Mouse (Mus musculus): Measurements from ENCODE around the gene Klhdc10. TPM values are rescaled to one million over a fixed set of nuclear protein-coding genes. Genes with fewer than 3 reads are reported as not detected.

Klhdc10 gene
- total RNA-seq, 2 experiments from 2014 or later = 15.9 to 23.1 TPM

DNA sequence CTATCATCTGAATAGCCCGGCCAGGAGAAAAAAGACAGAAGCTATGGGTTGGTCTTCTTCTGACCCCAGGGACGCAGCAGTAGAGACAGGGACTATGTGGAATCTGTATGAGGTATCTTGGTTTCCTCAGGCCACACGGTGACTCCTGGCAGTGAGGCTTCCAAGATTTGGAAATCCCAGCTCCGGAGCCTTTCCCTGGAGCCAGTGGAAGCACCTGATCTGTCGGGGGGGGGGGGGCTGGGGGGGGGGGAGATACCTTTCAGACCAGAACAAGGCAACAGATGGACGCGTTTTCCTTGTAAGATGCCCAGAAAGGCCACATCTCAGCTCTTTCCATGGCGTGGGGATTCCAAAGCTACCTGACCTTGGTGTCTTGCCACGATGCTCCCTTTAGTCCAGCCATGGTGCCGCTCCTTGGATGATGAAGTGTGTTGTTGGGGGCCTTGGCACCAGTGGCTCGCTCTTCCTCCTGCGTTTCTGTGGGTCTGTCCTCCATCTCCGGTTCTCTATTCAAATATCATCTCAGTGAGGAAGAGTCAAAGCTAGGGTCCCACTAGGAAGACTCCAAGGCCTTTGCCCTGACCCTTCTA lies 60.2 kb downstream of the Klhdc10 start:
- no peak for ATAC-seq (replicated peaks; ENCODE audit: low FRiP score, poor library complexity, severe bottlenecking)

DNA sequence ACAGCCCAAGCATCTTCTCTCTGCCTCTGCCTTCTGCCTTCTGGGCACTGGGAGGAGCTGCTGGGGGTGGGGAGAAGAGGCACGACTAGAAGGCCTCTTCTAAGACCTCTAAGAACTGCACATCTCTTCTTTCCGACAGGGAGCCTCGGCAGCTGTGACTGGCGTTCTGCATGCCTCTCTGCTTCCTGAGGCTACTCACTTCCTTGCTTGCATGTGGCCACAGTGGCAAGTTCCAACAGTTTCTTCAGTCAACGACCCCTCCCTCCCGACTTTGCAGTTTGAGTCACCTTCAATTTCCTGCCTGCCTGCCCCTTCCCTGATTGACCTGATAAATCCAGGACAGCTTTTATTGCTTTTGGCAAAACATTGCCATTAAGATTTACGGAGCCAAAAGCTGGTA lies 61.2 kb downstream of the Klhdc10 start:
- ATAC-seq (replicated peaks; ENCODE audit: low FRiP score, poor library complexity, severe bottlenecking) = no peak

DNA sequence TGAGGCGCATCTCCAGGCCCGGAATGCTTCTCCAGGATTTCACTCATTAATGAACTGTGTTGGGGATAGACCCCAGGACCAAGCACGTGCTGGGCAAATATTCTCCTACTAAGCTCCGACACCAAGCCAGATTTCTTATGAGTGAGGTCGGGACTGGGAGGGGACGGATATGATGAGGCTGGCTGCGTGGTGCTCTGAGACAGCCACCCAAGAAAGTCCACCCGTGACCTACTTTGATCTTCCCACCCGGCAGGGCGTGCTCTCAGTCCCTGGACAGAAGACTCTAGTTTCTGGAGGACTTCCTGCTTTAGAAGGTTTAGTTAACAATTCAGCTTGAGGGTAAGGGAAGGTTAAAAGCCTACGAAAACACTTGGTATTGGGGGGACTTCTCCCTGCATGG lies 63.9 kb downstream of the Klhdc10 start:
- no peak for ATAC-seq (replicated peaks; ENCODE audit: low FRiP score, poor library complexity, severe bottlenecking)

DNA sequence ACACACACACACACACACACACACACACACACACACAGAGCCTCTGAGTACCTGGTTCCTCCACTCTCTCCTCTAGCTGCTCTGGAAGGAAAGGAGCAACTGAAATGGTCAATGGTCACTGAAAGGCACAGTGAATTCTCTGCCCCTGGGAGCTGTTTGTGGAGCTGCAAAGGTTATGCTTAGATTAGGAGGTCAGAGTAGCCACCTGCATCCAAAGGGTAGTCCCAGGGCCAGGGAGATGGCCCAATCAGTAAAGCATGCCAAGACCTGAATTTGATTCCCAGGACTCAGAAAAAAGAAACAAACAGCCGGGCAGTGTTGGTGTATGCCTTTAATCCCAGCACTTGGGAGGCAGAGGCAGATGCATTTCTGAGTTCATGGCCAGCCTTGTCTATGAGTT lies 66.4 kb downstream of the Klhdc10 start:
- no peak for ATAC-seq (replicated peaks; ENCODE audit: low FRiP score, poor library complexity, severe bottlenecking)

DNA sequence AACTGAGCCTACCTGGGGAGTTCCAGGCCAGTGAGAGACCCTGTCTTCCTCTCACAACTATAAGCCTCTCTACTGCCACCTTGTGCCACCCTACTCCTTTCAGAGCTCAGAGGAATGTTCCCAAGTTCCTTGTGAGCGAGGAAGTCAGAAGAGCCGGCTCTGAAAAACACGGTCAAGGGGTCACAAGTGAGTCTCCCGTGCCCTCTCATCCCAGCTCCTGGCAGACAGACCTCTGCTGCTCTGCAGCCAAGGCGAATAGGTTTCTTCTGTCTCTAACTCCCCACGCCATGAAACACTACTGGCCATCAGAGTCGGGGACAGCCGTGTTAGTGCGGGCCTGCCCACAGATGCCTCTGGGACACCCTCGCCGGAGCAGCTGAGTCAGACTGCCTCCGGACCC lies 67.0 kb downstream of the Klhdc10 start:
- no peak for ATAC-seq (replicated peaks; ENCODE audit: low FRiP score, poor library complexity, severe bottlenecking)

DNA sequence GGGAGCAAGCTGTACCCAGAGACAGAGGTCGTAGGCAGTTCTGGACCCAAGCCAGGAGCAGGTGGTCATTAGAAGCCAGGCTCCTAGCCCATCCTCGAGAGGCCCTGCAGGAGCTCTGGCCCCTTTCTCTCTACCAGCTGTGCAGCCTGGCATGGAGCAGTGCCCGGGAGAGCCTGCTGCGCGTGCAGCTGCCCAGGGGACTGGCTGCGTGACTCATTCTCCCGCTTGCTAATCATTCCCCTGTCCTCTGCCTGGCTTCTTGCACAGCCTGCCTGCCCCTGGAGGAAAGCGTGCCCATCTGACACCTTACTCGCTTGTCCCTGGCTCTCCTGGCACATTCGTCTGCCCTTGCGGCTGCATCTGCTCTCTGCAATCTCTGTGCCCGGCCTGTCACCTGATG lies 67.7 kb downstream of the Klhdc10 start:
- ATAC-seq (replicated peaks; ENCODE audit: low FRiP score, poor library complexity, severe bottlenecking) = no peak

DNA sequence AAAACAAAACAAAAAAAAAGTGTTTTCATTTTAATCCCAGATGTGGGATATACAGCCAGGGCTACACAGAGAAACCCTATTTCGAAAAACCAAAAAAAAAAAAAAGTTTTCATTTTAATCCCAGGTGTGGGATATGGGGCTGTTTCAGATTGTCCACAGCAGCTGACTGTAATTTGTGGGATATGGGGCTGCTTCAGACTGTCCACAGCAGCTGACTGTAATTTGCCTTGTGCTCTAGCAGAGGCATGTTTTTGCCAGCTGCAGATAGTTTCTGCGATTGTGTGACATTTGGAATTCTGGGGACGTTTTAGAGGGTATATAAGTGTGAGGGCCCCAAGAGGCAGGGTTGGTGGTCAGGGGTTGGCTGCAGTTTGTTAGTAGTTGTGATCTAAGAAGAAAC lies 70.0 kb downstream of the Klhdc10 start:
- ATAC-seq (replicated peaks; ENCODE audit: low FRiP score, poor library complexity, severe bottlenecking) = no peak

DNA sequence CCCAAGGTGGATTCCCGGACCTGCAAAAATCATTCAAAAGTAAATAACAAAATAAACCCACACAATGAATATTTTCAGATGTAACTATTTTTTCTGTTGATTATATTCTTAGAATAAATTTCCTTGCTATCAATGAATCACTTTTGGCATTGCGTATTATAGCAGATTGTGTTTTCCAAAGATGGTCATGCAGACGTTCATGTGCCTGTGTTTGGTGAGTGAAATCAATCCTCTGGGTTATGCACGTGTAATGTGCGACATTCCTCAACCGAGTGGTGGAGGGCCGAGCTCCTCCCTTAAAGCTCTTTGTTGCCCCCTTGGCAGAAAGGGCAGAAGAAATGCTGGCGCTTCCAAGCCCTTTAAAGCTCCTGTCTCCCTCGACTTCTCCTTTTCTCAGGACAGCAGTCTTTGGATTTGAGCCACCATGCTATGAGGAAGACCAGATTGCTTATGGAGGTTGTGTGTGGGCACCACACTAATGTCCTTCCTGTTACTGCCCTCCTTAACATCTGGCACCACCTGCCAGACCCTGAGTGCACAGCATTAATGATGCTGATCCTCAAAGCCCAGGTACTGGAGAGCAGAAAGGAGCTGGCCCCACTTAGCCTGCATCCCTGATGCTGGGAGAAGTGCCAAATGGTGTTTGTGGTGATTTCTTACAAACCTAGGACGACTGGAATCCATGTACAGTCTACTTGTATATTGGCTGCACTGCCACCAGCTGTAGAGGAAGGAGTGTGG lies 74.5 kb downstream of the Klhdc10 start:
- no peak for ATAC-seq (replicated peaks; ENCODE audit: low FRiP score, poor library complexity, severe bottlenecking)

DNA sequence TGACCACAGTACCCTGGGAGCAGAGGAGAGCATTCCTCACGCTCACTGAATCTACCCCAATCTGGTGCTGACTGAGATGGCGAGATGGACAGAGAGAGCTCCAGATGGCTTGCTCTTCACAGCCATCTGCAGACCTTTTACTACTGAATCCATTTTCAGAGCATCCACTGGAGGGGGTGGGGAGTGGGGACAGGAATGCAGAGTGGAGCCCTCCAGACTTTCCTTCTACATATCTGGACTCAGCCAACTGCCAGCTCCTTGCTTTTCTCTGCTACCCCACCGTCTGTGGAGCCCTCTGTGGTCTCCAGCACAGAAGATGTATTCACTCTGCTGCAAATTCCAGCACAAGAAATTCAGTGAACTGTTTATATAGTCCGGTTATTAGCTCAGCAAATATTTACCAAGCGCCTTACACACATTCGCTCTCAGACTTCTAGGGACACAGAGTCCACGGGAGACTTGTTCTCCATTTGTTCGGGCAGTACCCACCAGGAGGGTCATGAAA lies 75.6 kb downstream of the Klhdc10 start:
- no peak for ATAC-seq (replicated peaks; ENCODE audit: low FRiP score, poor library complexity, severe bottlenecking)

DNA sequence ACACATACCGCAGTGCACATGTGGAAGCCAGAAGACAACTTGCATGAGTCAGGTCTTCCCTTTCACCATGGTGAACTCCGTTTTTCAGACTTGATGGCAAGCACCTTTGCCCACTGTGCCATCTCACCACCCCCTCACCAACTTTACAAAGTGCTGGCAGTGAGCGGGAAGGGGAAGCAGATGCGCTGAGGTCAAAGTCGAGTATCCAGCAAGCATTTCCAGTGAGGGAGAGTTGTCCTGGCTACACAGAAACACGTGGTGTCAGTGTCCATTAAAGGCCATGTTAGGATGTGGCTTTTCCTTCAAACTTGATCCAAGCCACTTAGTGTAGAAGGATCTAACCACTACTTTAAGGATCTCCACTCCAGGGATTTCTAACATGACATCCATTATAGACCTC lies 76.1 kb downstream of the Klhdc10 start:
- no peak for ATAC-seq (replicated peaks; ENCODE audit: low FRiP score, poor library complexity, severe bottlenecking)

DNA sequence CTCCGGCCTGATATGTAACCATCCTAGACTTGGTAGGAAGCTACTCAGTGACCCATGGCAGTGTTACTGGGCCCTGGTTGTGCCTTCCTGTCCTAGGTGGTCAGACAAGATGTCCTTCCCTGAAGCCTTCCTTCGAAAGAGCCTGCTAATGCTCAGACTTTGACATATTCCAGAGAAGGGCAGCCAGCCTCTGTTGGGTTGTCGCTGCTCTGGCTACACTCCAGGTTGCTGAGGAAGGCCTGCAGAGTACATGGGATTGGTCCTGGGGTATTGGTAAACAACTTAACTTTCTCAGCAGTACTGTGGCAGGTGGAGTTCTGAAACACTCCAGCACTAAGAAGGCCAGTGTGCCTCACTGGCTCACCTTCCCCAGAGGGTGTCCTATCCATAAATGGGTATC lies 77.8 kb downstream of the Klhdc10 start:
- no peak for ATAC-seq (replicated peaks; ENCODE audit: low FRiP score, poor library complexity, severe bottlenecking)

DNA sequence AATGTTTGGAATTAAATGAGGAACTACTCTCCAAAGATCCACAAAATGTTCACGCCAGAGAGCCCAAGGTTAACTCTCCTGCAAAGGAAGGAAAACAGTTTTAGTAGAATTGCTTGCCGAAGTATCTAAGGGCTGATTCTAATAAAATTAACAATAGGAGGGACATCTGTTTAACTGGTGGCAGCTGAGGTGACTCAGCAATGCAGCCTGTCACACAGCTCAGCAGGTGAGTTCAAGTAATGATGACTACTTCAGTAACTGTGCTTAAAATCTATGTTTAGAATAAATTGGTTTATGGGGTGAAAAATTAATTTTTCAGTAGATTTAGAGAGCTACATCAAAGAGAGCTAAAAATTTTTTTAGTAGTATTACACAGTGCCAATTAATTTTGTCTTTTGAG lies 81.2 kb downstream of the Klhdc10 start:
- no peak for ATAC-seq (replicated peaks; ENCODE audit: low FRiP score, poor library complexity, severe bottlenecking)

DNA sequence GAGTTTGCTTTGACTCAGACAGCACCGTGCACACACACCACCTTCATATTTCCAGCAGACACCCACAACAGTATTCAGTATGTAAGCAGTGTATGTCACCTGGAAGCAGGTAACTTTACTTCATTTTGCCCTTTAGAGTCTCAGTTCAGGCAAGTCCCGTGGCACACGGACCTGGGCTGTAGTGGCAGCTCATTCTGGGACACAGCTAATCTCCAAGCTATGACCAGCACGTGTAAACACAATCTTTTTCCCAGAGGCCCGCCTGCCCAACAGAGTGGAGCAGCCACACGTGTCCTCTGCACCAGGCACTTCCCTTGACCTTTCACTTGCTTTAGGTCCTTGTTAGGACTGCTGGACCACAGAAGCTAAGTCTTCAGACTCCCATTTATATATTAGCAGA lies 84.8 kb downstream of the Klhdc10 start:
- ATAC-seq (replicated peaks; ENCODE audit: low FRiP score, poor library complexity, severe bottlenecking) = no peak

DNA sequence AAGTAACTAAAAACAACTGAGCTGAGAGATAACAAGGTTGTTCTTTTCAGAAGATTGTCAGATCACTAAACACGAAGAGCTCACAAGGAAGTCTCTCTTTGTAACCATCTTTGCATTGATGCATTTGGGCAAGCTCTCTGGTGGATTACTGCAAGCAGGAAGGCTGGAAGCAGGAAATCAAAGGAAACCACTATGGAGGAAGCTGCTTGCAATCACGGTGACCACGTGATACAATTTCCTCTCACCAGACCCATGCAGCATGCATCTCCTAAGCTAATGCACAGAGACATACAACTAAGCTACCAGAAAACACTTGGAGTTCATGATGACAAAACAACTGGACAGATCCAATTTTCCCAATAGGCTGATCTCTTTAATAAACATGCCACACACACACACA lies 97.4 kb downstream of the Klhdc10 start:
- ATAC-seq (replicated peaks; ENCODE audit: low FRiP score, poor library complexity, severe bottlenecking) = no peak

Other genes with a start within 250 kb of the Klhdc10 start
- gene Ube2h, start 97.3 kb upstream of the Klhdc10 start, total RNA-seq (2015; ENCODE audit: low replicate concordance) = 26.8 and 29.9 TPM in 2 replicates
- 36.9 and 47.2 TPM in 2 replicates for gene Ube2h, start 97.3 kb upstream of the Klhdc10 start, total RNA-seq (2017; ENCODE audit: low replicate concordance)
- 8.4 and 21.6 TPM in 2 replicates for gene Zc3hc1, start 10.8 kb upstream of the Klhdc10 start, total RNA-seq (2015; ENCODE audit: low replicate concordance)
- 9.1 and 13.9 TPM in 2 replicates for gene Zc3hc1, start 10.8 kb upstream of the Klhdc10 start, total RNA-seq (2017; ENCODE audit: low replicate concordance)
- 54.5 and 55.5 TPM in 2 replicates for gene Tmem209, start 107.9 kb downstream of the Klhdc10 start, total RNA-seq (2015; ENCODE audit: low replicate concordance)
- gene Tmem209, start 107.9 kb downstream of the Klhdc10 start, total RNA-seq (2017; ENCODE audit: low replicate concordance) = 47.7 and 61.2 TPM in 2 replicates
- gene Ssmem1, start 108.0 kb downstream of the Klhdc10 start, total RNA-seq (2015; ENCODE audit: low replicate concordance) = not detected in 2 replicates
- not detected in 2 replicates for gene Ssmem1, start 108.0 kb downstream of the Klhdc10 start, total RNA-seq (2017; ENCODE audit: low replicate concordance)
- gene Cpa2, start 139.7 kb downstream of the Klhdc10 start, total RNA-seq (2015; ENCODE audit: low replicate concordance) = not detected in 2 replicates
- not detected in 2 replicates for gene Cpa2, start 139.7 kb downstream of the Klhdc10 start, total RNA-seq (2017; ENCODE audit: low replicate concordance)
- gene Cpa4, start 166.5 kb downstream of the Klhdc10 start, total RNA-seq (2015; ENCODE audit: low replicate concordance) = not detected in 2 replicates
- not detected in 2 replicates for gene Cpa4, start 166.5 kb downstream of the Klhdc10 start, total RNA-seq (2017; ENCODE audit: low replicate concordance)
- gene Cpa5, start 209.1 kb downstream of the Klhdc10 start, total RNA-seq (2015; ENCODE audit: low replicate concordance) = not detected in 2 replicates
- not detected in 2 replicates for gene Cpa5, start 209.1 kb downstream of the Klhdc10 start, total RNA-seq (2017; ENCODE audit: low replicate concordance)
- gene Cpa1, start 237.3 kb downstream of the Klhdc10 start, total RNA-seq (2015; ENCODE audit: low replicate concordance) = not detected in 2 replicates
- gene Cpa1, start 237.3 kb downstream of the Klhdc10 start, total RNA-seq (2017; ENCODE audit: low replicate concordance) = not detected in 2 replicates